Mouse (Mus musculus) forebrain, embryonic 14.5 days (tissue): Measurements from ENCODE around the gene Map4k5. TPM values are rescaled to one million over a fixed set of nuclear protein-coding genes. Genes with fewer than 3 reads are reported as not detected.

Experiments used
- ATAC-seq: fragments of 200-750 bp; cut with Nextera tagmentation; 2 replicates; pipeline ENCODE4 v1.8.0; 2017; ENCODE audit warnings: mild to moderate bottlenecking, moderate library complexity
- DNase-seq: peaks from one replicate; pipeline ENCODE4 v3.0.0-alpha.2; 2015; ENCODE audit warnings: low spot score
- H3K27ac ChIP-seq: fragments of 300-500 bp; sonication (generic); 2 replicates; pipeline ENCODE4 v1.5.1; 2014; ENCODE audit warnings: low read depth, mild to moderate bottlenecking, control low read depth, low read length, moderate library complexity
- H3K27me3 ChIP-seq: fragments of 300-500 bp; sonication (generic); replicated peaks from 2 replicates; pipeline ENCODE4 v1.6.1; 2014; ENCODE audit warnings: low read length, control low read depth, mixed read lengths; ENCODE audit not compliant: control insufficient read depth, insufficient read depth
- H3K36me3 ChIP-seq: fragments of 300-500 bp; sonication (generic); 2 replicates; pipeline ENCODE4 v1.6.1; 2014; ENCODE audit warnings: low read length, control low read depth; ENCODE audit not compliant: control insufficient read depth, insufficient read depth
- H3K4me1 ChIP-seq: fragments of 300-500 bp; sonication (generic); 2 replicates; pipeline ENCODE4 v1.6.1; 2014; ENCODE audit warnings: antibody characterized with exemption, low read length, control low read depth; ENCODE audit not compliant: control insufficient read depth, insufficient read depth
- H3K4me2 ChIP-seq: fragments of 300-500 bp; sonication (generic); 2 replicates; pipeline ENCODE4 v1.6.1; 2014; ENCODE audit warnings: mild to moderate bottlenecking, control low read depth, low read length
- H3K4me3 ChIP-seq: fragments of 300-500 bp; sonication (generic); 2 replicates; pipeline ENCODE4 v1.5.1; 2014; ENCODE audit warnings: low read depth, low read length, control low read depth
- H3K9ac ChIP-seq: fragments of 300-500 bp; sonication (generic); 2 replicates; pipeline ENCODE4 v1.6.1; 2014; ENCODE audit warnings: mild to moderate bottlenecking, low read length, control low read depth, moderate library complexity
- H3K9me3 ChIP-seq: fragments of 300-500 bp; sonication (generic); replicated peaks from 2 replicates; pipeline ENCODE4 v1.6.1; 2016; ENCODE audit warnings: low read length, control low read depth, mixed read lengths; ENCODE audit not compliant: control insufficient read depth
- WGBS: fragments of 180-500 bp; shearing (Covaris S2); extraction: QIAGEN DNeasy Blood & Tissue Kit; methylation state at CpG from one replicate; pipeline ENCODE4 v1.1.7; 2014; 5-methylcytosine and 5-hydroxymethylcytosine counted together
- polyA plus RNA-seq: library from polyadenylated mRNA; unstranded; fragments of >200 nt; fragmentation: Nextera tagmentation; extraction: Ambion mirVana; gene quantifications from 2 replicates; pipeline ENCODE4 v1.2.1, GENCODE M21; 2014

Map4k5 gene
- polyA plus RNA-seq, 1 experiment from 2014 or later = 30.5 TPM

- WGBS = 86% methylated on average over 6 of the region's 6 CpGs
- H3K9ac ChIP-seq = no peak overlapping the region
Observed at GRCm38 (mm10) chr12:69777341-69777730, 115.7 kb downstream of the Map4k5 start.

GRCm38 (mm10) chr12:69776607-69777340 lies 116.2 kb downstream of the Map4k5 start:
- no peak for ATAC-seq
- Histone ChIP-seq H3K4me1 (no peaks in the 10 kb centered on the region), H3K9ac (no peak overlapping the region), H3K27ac (no peak overlapping the region), H3K4me2 (no peak overlapping the region), H3K9me3 (no peaks in the 10 kb centered on the region), H3K36me3 (no peaks in the 10 kb centered on the region), H3K27me3 (no peaks in the 10 kb centered on the region), H3K4me3 (no peak overlapping the region)
- 68% methylated on average over 11 of the region's 11 CpGs for WGBS
- no peak for DNase-seq

More at GRCm38 (mm10) chr12:69777341-69777730, 115.7 kb downstream of the Map4k5 start:
- Histone ChIP-seq H3K27ac (no peak overlapping the region), H3K36me3 (no peaks in the 10 kb centered on the region), H3K9me3 (no peaks in the 10 kb centered on the region), H3K27me3 (no peaks in the 10 kb centered on the region), H3K4me2 (no peak overlapping the region), H3K4me1 (no peaks in the 10 kb centered on the region), H3K4me3 (no peak overlapping the region)
- ATAC-seq (no peak), DNase-seq (no peak)

GRCm38 (mm10) chr12:69768841-69769240 lies 124.2 kb downstream of the Map4k5 start:
- H3K9me3 ChIP-seq = no peaks in the 10 kb centered on the region

DNA sequence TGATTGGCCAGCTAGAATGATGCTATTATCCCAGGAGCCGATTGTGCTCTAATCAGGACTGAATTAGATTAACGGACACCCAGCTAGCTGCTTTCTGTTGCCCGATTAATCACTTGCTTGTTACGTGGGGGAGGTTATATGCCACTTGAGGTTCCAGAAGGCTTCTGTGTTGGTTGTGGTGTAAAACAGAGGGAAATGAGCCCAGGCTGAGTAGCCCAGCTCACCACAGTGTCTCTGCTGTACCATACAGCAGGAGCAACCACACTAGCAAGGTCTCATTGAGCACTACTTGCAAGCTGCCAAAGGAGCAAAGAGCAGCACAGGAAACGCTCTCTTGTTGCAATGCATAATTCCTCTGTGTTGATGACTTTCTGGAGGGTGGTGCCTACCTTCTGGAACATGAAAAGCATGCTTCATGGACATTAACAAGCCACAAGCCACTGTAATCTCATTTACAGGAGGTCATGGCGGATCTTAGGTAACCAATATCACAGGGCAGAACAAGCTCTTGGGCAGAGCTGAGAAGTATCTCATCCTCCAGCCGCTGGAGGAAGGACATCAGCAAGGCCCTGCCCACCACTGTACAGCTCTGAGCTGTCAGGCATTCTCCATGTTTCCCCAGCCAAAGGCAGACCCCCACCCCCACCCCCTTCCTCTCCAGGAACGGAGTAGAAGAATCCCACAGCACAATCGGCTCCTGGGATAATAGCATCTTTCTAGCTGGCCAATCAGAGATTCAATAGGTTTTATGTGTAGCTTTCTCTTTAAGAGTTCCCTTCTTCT lies 125.3 kb downstream of the Map4k5 start:
- 15% methylated on average over 9 of the region's 9 CpGs for WGBS
- H3K4me3 ChIP-seq = no peak overlapping the region
- no peaks in the 10 kb centered on the region for H3K9me3 ChIP-seq
- peaks cover 12% of the 10 kb centered on the region for H3K4me1 ChIP-seq
- DNase-seq (peak; percentile 32), ATAC-seq (peak; percentile 62)
- no peaks in the 10 kb centered on the region for H3K27me3 ChIP-seq
- H3K9ac ChIP-seq = peak overlapping the region; percentile 21; the same call in 1 of the 2 replicates
- no peak overlapping the region; the same call in 1 of the 2 replicates for H3K27ac ChIP-seq
- no peak overlapping the region for H3K4me2 ChIP-seq
- H3K36me3 ChIP-seq = no peaks in the 10 kb centered on the region

More at GRCm38 (mm10) chr12:69768841-69769240, 124.2 kb downstream of the Map4k5 start:
- H3K36me3 ChIP-seq = no peaks in the 10 kb centered on the region
- no peak overlapping the region for H3K4me2 ChIP-seq
- WGBS = 86% methylated on average over 2 of the region's 2 CpGs
- no peak overlapping the region for H3K9ac ChIP-seq
- H3K27me3 ChIP-seq = no peaks in the 10 kb centered on the region
- peaks cover 12% of the 10 kb centered on the region for H3K4me1 ChIP-seq
- DNase-seq (no peak), ATAC-seq (no peak)
- no peak overlapping the region for H3K27ac ChIP-seq
- H3K4me3 ChIP-seq = no peak overlapping the region

GRCm38 (mm10) chr12:69766185-69766904 lies 126.7 kb downstream of the Map4k5 start:
- DNase-seq (no peak), ATAC-seq (no peak)
- Histone ChIP-seq H3K27me3 (no peaks in the 10 kb centered on the region), H3K27ac (no peak overlapping the region), H3K4me3 (no peak overlapping the region), H3K36me3 (no peaks in the 10 kb centered on the region), H3K4me1 (peaks cover 12% of the 10 kb centered on the region), H3K9me3 (no peaks in the 10 kb centered on the region), H3K4me2 (no peak overlapping the region), H3K9ac (no peak overlapping the region)
- WGBS = 82% methylated on average over 10 of the region's 10 CpGs

GRCm38 (mm10) chr12:69765543-69765942 lies 127.5 kb downstream of the Map4k5 start:
- Histone ChIP-seq H3K4me3 (no peak overlapping the region), H3K4me1 (peaks cover 12% of the 10 kb centered on the region), H3K9ac (no peak overlapping the region), H3K27me3 (no peaks in the 10 kb centered on the region), H3K27ac (no peak overlapping the region), H3K4me2 (no peak overlapping the region), H3K36me3 (no peaks in the 10 kb centered on the region), H3K9me3 (no peaks in the 10 kb centered on the region)
- DNase-seq (peak; percentile 68), ATAC-seq (0 out of 2 replicates have a peak, but pooled peaks have one; percentile 21)
- WGBS = 46% methylated on average over 9 of the region's 9 CpGs

GRCm38 (mm10) chr12:69761603-69762002 lies 131.4 kb downstream of the Map4k5 start:
- Histone ChIP-seq H3K4me1 (peaks cover 15% of the 10 kb centered on the region), H3K4me2 (no peak overlapping the region), H3K27me3 (no peaks in the 10 kb centered on the region), H3K9me3 (no peaks in the 10 kb centered on the region), H3K36me3 (no peaks in the 10 kb centered on the region), H3K27ac (no peak overlapping the region), H3K9ac (no peak overlapping the region), H3K4me3 (no peak overlapping the region)
- DNase-seq = no peak
- no peak for ATAC-seq
- WGBS = 80% methylated on average over 2 of the region's 2 CpGs

GRCm38 (mm10) chr12:69760743-69761406 lies 132.1 kb downstream of the Map4k5 start:
- H3K4me1 ChIP-seq = peaks cover 13% of the 10 kb centered on the region
- H3K9ac ChIP-seq = no peak overlapping the region
- H3K4me3 ChIP-seq = no peak overlapping the region
- ATAC-seq = no peak
- no peak overlapping the region for H3K4me2 ChIP-seq
- 80% methylated on average over 20 of the region's 20 CpGs for WGBS
- H3K27me3 ChIP-seq = no peaks in the 10 kb centered on the region
- no peak overlapping the region for H3K27ac ChIP-seq
- H3K36me3 ChIP-seq = no peaks in the 10 kb centered on the region
- DNase-seq = peak; percentile 41
- H3K9me3 ChIP-seq = no peaks in the 10 kb centered on the region
